Mouse (Mus musculus) embryonic facial prominence, embryonic 12.5 days (tissue): ENCODE data around the gene Elmod2. TPM values are rescaled to one million over a fixed set of nuclear protein-coding genes. Genes with fewer than 3 reads are reported as not detected.

Experiments used
- ATAC-seq: fragments of 200-750 bp; cut with Nextera tagmentation; 2 replicates; pipeline ENCODE4 v1.8.0; 2017; ENCODE audit not compliant: insufficient number of reproducible peaks, insufficient read depth, low FRiP score, low TSS enrichment
- H3K27ac ChIP-seq: fragments of 300-500 bp; sonication (generic); 2 replicates; pipeline ENCODE4 v1.5.1; 2016; ENCODE audit warnings: mild to moderate bottlenecking
- H3K27me3 ChIP-seq: fragments of 300-500 bp; sonication (generic); 2 replicates; pipeline ENCODE4 v1.6.1; 2016; ENCODE audit warnings: mild to moderate bottlenecking, moderate library complexity
- H3K36me3 ChIP-seq: fragments of 300-500 bp; sonication (generic); 2 replicates; pipeline ENCODE4 v1.6.1; 2016; ENCODE audit warnings: mild to moderate bottlenecking
- H3K4me1 ChIP-seq: fragments of 300-500 bp; sonication (generic); 2 replicates; pipeline ENCODE4 v1.6.1; 2016
- H3K4me2 ChIP-seq: fragments of 300-500 bp; sonication (generic); replicated peaks from 2 replicates; pipeline ENCODE4 v1.6.1; 2016; ENCODE audit warnings: mild to moderate bottlenecking, moderate library complexity
- H3K4me3 ChIP-seq: fragments of 300-500 bp; sonication (generic); 2 replicates; pipeline ENCODE4 v1.5.1; 2016; ENCODE audit warnings: mild to moderate bottlenecking
- H3K9ac ChIP-seq: fragments of 300-500 bp; sonication (generic); 2 replicates; pipeline ENCODE4 v1.6.1; 2016; ENCODE audit warnings: mild to moderate bottlenecking, moderate library complexity
- H3K9me3 ChIP-seq: fragments of 300-500 bp; sonication (generic); 2 replicates; pipeline ENCODE4 v1.6.1; 2016; ENCODE audit warnings: mild to moderate bottlenecking, moderate library complexity
- WGBS: fragments of 180-500 bp; shearing (Covaris S2); methylation state at CpG from one replicate; pipeline ENCODE4 v1.1.7; 2016; 5-methylcytosine and 5-hydroxymethylcytosine counted together
- polyA plus RNA-seq: library from polyadenylated mRNA; unstranded; fragments of >200 nt; fragmentation: Nextera tagmentation; extraction: Ambion mirVana; gene quantifications from 2 replicates; pipeline ENCODE4 v1.2.1, GENCODE M21; 2016

Elmod2 gene
- polyA plus RNA-seq, 1 experiment from 2014 or later = 26.5 TPM

DNA sequence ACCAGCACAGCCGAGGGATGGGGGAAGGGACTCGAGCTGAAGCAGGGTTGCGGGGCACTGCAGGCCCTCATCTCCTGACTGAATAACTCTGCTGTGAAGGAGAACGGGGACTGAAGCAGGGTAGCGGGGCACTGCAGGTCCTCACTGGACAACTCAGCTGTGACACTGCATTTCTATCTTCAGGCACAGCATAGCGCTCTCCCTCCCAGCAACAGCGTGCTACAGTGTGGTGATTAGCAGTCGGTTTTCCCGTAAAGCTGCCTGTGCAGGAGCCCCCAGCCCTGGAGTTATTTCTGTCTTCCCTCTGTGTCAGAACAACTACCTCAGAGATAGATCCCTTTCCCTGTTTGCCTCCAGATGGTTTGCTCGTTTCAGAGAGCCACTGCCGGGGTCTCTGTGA, 57.8 kb downstream of the Elmod2 start:
- H3K9ac ChIP-seq = no peak overlapping the region
- no peak overlapping the region for H3K4me2 ChIP-seq
- no peak overlapping the region for H3K4me3 ChIP-seq
- WGBS = 50% methylated on average over 11 of the region's 11 CpGs
- H3K36me3 ChIP-seq = no peaks in the 10 kb centered on the region
- H3K9me3 ChIP-seq = no peaks in the 10 kb centered on the region
- no peaks in the 10 kb centered on the region; the same call in 1 of the 2 replicates for H3K4me1 ChIP-seq
- ATAC-seq = no peak
- no peaks in the 10 kb centered on the region for H3K27me3 ChIP-seq
- no peak overlapping the region for H3K27ac ChIP-seq

DNA sequence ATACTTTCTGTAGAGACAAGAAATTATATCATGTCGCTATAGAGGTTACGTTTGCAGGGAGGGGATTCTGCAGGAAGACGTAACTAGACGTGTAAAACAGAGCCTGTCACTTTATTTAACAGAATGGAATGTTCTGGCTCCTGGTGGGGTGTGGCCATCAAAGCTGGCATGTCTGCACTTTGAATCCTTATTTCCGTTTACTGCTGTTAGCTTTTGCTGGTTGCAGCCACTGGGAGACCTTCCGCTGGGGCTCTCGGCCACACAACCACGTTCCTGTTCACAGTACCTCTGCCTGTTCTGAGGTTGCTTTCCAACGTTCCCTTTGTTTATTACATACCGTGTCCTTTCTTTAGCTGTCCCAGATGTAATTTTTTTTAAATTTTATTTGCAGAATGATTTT, 59.8 kb downstream of the Elmod2 start:
- Histone ChIP-seq H3K4me3 (no peak overlapping the region), H3K9me3 (no peaks in the 10 kb centered on the region), H3K36me3 (no peaks in the 10 kb centered on the region), H3K4me1 (no peaks in the 10 kb centered on the region; the same call in 1 of the 2 replicates), H3K4me2 (no peak overlapping the region), H3K27me3 (no peaks in the 10 kb centered on the region), H3K27ac (no peak overlapping the region), H3K9ac (no peak overlapping the region)
- WGBS = 76% methylated on average over 10 of the region's 10 CpGs
- ATAC-seq = no peak

DNA sequence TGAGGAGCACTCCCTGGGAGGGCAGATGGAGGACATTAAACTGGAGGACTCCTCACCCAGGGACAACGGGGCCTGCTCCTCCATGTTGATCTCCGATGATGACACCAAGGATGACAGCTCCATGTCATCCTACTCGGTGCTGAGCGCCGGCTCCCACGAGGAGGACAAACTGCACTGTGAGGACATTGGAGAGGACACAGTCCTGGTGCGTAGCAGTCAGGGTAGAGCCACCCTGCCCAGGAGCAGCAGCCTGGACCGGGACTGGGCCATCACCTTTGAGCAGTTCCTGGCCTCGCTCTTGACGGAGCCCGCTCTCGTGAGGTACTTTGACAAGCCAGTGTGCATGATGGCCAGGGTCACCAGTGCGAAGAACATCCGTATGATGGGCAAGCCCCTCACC, 61.1 kb downstream of the Elmod2 start:
- Histone ChIP-seq H3K36me3 (peaks cover 4% of the 10 kb centered on the region; the same call in 1 of the 2 replicates), H3K9me3 (no peaks in the 10 kb centered on the region), H3K4me2 (no peak overlapping the region), H3K27me3 (no peaks in the 10 kb centered on the region), H3K9ac (no peak overlapping the region), H3K27ac (no peak overlapping the region), H3K4me1 (no peaks in the 10 kb centered on the region; the same call in 1 of the 2 replicates), H3K4me3 (no peak overlapping the region)
- no peak for ATAC-seq
- 93% methylated on average over 14 of the region's 14 CpGs for WGBS

Other genes with a start within 250 kb of the Elmod2 start
- 4.0 and 4.6 TPM in 2 replicates for gene Tbc1d9, start 167.1 kb downstream of the Elmod2 start, polyA plus RNA-seq
- gene Gm10645, start 166.3 kb downstream of the Elmod2 start, polyA plus RNA-seq = 2.5 and 3.6 TPM in 2 replicates
- not detected in 2 replicates for gene Ucp1, start 42.1 kb downstream of the Elmod2 start, polyA plus RNA-seq
- not detected in 2 replicates for gene Mgat4d, start 16.0 kb upstream of the Elmod2 start, polyA plus RNA-seq
- gene Clgn, start 57.4 kb upstream of the Elmod2 start, polyA plus RNA-seq = 3.5 and 4.2 TPM in 2 replicates
- 120 and 124 TPM in 2 replicates for gene Scoc, start 125.9 kb upstream of the Elmod2 start, polyA plus RNA-seq
- gene Olfr370, start 203.3 kb upstream of the Elmod2 start, polyA plus RNA-seq = not detected in 2 replicates
- gene Ndufb7, start 234.2 kb upstream of the Elmod2 start, polyA plus RNA-seq = 312 and 333 TPM in 2 replicates